Mouse (Mus musculus): ENCODE measurements at regions not wholly inside any gene's neighbourhood (a gene's known extent, or its start where the extent isn't known, plus 50 kb on each side); places are given as distances from the start of the nearest gene placed in this dataset.
A peak's percentile ranks its signal among the peaks of the same experiment; 100 is the strongest.

- H3K27me3 ChIP-seq (ENCODE audit: control insufficient read depth, insufficient read depth, low read length) = no peaks in the 10 kb centered on the region
- no peak overlapping the region for H3K4me3 ChIP-seq (ENCODE audit: low read depth, low read length)
- peaks cover 16% of the 10 kb centered on the region for H3K4me1 ChIP-seq (ENCODE audit: control insufficient read depth, insufficient read depth, low read length)
- no peak for ATAC-seq (ENCODE audit: low read depth)
- H3K9ac ChIP-seq (replicated peaks; ENCODE audit: low read depth, low read length) = no peak overlapping the region
- no peaks in the 10 kb centered on the region for H3K9me3 ChIP-seq (ENCODE audit: control insufficient read depth, low read length)
- 68% methylated on average over 4 of the region's 4 CpGs for WGBS
- no peaks in the 10 kb centered on the region for H3K36me3 ChIP-seq (ENCODE audit: control insufficient read depth, insufficient read depth, low read length)
- H3K4me2 ChIP-seq (ENCODE audit: low read depth, low read length) = no peak overlapping the region
- H3K27ac ChIP-seq (ENCODE audit: low read depth, low read length) = no peak overlapping the region
Observed at GRCm38 (mm10) chr1:193750929-193751328, 380.8 kb upstream of the Camk1g start.

- H3K27ac ChIP-seq (ENCODE audit: low read depth, low read length) = peak overlapping the region; percentile 57
Observed at GRCm38 (mm10) chr1:193747426-193747960, 377.4 kb upstream of the Camk1g start.

DNA sequence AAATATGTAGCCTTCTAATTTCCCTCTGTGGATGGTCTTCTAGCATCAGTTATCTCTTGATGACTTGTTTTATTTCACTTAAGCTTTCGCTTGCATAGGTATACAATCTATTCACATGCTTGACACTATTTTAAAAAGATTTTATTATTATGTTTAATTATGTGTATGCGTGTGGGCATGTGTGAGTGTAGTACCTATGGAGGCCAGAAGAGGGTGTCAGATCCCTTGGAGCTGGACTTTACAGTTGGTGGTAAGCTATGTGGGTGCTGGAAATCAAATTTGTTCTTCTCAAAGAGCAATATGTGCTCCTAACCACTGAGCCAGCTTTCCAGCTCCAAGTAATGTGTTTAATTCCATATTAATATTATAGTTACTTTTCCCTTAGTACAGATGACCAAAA, 372.6 kb upstream of the Camk1g start:
- no peak overlapping the region for H3K9ac ChIP-seq (replicated peaks; ENCODE audit: low read depth, low read length)
- no peak overlapping the region for H3K4me2 ChIP-seq (ENCODE audit: low read depth, low read length)
- H3K36me3 ChIP-seq (ENCODE audit: control insufficient read depth, insufficient read depth, low read length) = no peaks in the 10 kb centered on the region
- no peaks in the 10 kb centered on the region for H3K9me3 ChIP-seq (ENCODE audit: control insufficient read depth, low read length)
- no peak overlapping the region for H3K27ac ChIP-seq (ENCODE audit: low read depth, low read length)
- no peaks in the 10 kb centered on the region for H3K27me3 ChIP-seq (ENCODE audit: control insufficient read depth, insufficient read depth, low read length)
- ATAC-seq (ENCODE audit: low read depth) = no peak
- WGBS = 91% methylated on average over 2 of the region's 2 CpGs
- peaks cover 6% of the 10 kb centered on the region; the same call in 1 of the 2 replicates for H3K4me1 ChIP-seq (ENCODE audit: control insufficient read depth, insufficient read depth, low read length)
- H3K4me3 ChIP-seq (ENCODE audit: low read depth, low read length) = no peak overlapping the region

More at GRCm38 (mm10) chr1:193747426-193747960, 377.4 kb upstream of the Camk1g start:
- ATAC-seq (ENCODE audit: low read depth) = no peak
- Histone ChIP-seq H3K27me3 (ENCODE audit: control insufficient read depth, insufficient read depth, low read length) (no peaks in the 10 kb centered on the region), H3K4me3 (ENCODE audit: low read depth, low read length) (no peak overlapping the region), H3K4me1 (ENCODE audit: control insufficient read depth, insufficient read depth, low read length) (peaks cover 16% of the 10 kb centered on the region), H3K9me3 (ENCODE audit: control insufficient read depth, low read length) (no peaks in the 10 kb centered on the region), H3K4me2 (ENCODE audit: low read depth, low read length) (no peak overlapping the region), H3K36me3 (ENCODE audit: control insufficient read depth, insufficient read depth, low read length) (no peaks in the 10 kb centered on the region), H3K9ac (replicated peaks; ENCODE audit: low read depth, low read length) (no peak overlapping the region)
- 62% methylated on average over 6 of the region's 6 CpGs for WGBS

DNA sequence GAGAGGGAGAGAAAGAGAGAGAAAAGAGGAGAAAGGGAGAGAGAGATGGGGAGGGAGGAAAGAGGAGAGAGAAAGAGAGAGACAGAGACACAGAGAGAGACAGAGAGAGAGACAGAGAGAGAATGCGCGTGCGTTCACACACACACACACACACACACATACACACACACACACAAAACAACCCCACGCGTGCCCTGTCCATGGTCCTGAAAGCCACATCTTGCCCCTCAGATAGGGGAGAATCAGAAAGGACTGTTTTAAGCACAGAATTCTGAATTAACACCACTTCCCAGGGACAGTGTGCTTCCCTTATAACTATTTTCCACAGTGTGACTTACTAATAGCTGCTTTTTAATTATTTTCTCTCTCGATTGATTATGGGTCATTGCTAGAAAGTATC, 368.7 kb upstream of the Camk1g start:
- Histone ChIP-seq H3K9ac (replicated peaks; ENCODE audit: low read depth, low read length) (no peak overlapping the region), H3K4me3 (ENCODE audit: low read depth, low read length) (no peak overlapping the region), H3K4me2 (ENCODE audit: low read depth, low read length) (no peak overlapping the region), H3K9me3 (ENCODE audit: control insufficient read depth, low read length) (no peaks in the 10 kb centered on the region), H3K36me3 (ENCODE audit: control insufficient read depth, insufficient read depth, low read length) (no peaks in the 10 kb centered on the region), H3K4me1 (ENCODE audit: control insufficient read depth, insufficient read depth, low read length) (no peaks in the 10 kb centered on the region), H3K27ac (ENCODE audit: low read depth, low read length) (no peak overlapping the region), H3K27me3 (ENCODE audit: control insufficient read depth, insufficient read depth, low read length) (no peaks in the 10 kb centered on the region)
- no peak for ATAC-seq (ENCODE audit: low read depth)
- WGBS = 67% methylated on average over 6 of the region's 6 CpGs

GRCm38 (mm10) chr1:193735949-193736518, 365.9 kb upstream of the Camk1g start:
- no peak for ATAC-seq (ENCODE audit: low read depth)
- H3K9ac ChIP-seq (replicated peaks; ENCODE audit: low read depth, low read length) = no peak overlapping the region
- no peaks in the 10 kb centered on the region for H3K27me3 ChIP-seq (ENCODE audit: control insufficient read depth, insufficient read depth, low read length)
- no peak overlapping the region for H3K4me2 ChIP-seq (ENCODE audit: low read depth, low read length)
- H3K27ac ChIP-seq (ENCODE audit: low read depth, low read length) = no peak overlapping the region
- H3K4me3 ChIP-seq (ENCODE audit: low read depth, low read length) = no peak overlapping the region
- H3K4me1 ChIP-seq (ENCODE audit: control insufficient read depth, insufficient read depth, low read length) = peaks cover 4% of the 10 kb centered on the region; the same call in 1 of the 2 replicates
- 95% methylated on average over 1 of the region's 1 CpGs for WGBS
- H3K36me3 ChIP-seq (ENCODE audit: control insufficient read depth, insufficient read depth, low read length) = no peaks in the 10 kb centered on the region
- no peaks in the 10 kb centered on the region for H3K9me3 ChIP-seq (ENCODE audit: control insufficient read depth, low read length)

GRCm38 (mm10) chr1:193734014-193734763, 364.1 kb upstream of the Camk1g start:
- Histone ChIP-seq H3K27me3 (ENCODE audit: control insufficient read depth, insufficient read depth, low read length) (no peaks in the 10 kb centered on the region), H3K27ac (ENCODE audit: low read depth, low read length) (no peak overlapping the region), H3K4me2 (ENCODE audit: low read depth, low read length) (no peak overlapping the region), H3K4me3 (ENCODE audit: low read depth, low read length) (no peak overlapping the region), H3K9me3 (ENCODE audit: control insufficient read depth, low read length) (no peaks in the 10 kb centered on the region), H3K4me1 (ENCODE audit: control insufficient read depth, insufficient read depth, low read length) (peaks cover 4% of the 10 kb centered on the region; the same call in 1 of the 2 replicates), H3K9ac (replicated peaks; ENCODE audit: low read depth, low read length) (no peak overlapping the region), H3K36me3 (ENCODE audit: control insufficient read depth, insufficient read depth, low read length) (no peaks in the 10 kb centered on the region)
- no peak for ATAC-seq (ENCODE audit: low read depth)
- 53% methylated on average over 4 of the region's 4 CpGs for WGBS

- H3K4me1 ChIP-seq (ENCODE audit: control insufficient read depth, insufficient read depth, low read length) = peaks cover 4% of the 10 kb centered on the region; the same call in 1 of the 2 replicates
- ATAC-seq (ENCODE audit: low read depth) = no peak
Observed at GRCm38 (mm10) chr1:193733402-193733801, 363.3 kb upstream of the Camk1g start.

GRCm38 (mm10) chr1:193732113-193732512, 362.0 kb upstream of the Camk1g start:
- ATAC-seq (ENCODE audit: low read depth) = no peak
- H3K4me1 ChIP-seq (ENCODE audit: control insufficient read depth, insufficient read depth, low read length) = peaks cover 4% of the 10 kb centered on the region; the same call in 1 of the 2 replicates
- H3K4me3 ChIP-seq (ENCODE audit: low read depth, low read length) = no peak overlapping the region
- no peak overlapping the region for H3K27ac ChIP-seq (ENCODE audit: low read depth, low read length)
- no peaks in the 10 kb centered on the region for H3K27me3 ChIP-seq (ENCODE audit: control insufficient read depth, insufficient read depth, low read length)
- H3K9me3 ChIP-seq (ENCODE audit: control insufficient read depth, low read length) = no peaks in the 10 kb centered on the region
- 3% methylated on average over 1 of the region's 1 CpGs for WGBS
- no peak overlapping the region for H3K4me2 ChIP-seq (ENCODE audit: low read depth, low read length)
- H3K9ac ChIP-seq (replicated peaks; ENCODE audit: low read depth, low read length) = no peak overlapping the region
- H3K36me3 ChIP-seq (ENCODE audit: control insufficient read depth, insufficient read depth, low read length) = no peaks in the 10 kb centered on the region

More at GRCm38 (mm10) chr1:193733402-193733801, 363.3 kb upstream of the Camk1g start:
- H3K4me3 ChIP-seq (ENCODE audit: low read depth, low read length) = no peak overlapping the region
- WGBS = 13% methylated on average over 5 of the region's 5 CpGs
- H3K9me3 ChIP-seq (ENCODE audit: control insufficient read depth, low read length) = no peaks in the 10 kb centered on the region
- H3K36me3 ChIP-seq (ENCODE audit: control insufficient read depth, insufficient read depth, low read length) = no peaks in the 10 kb centered on the region
- no peak overlapping the region for H3K9ac ChIP-seq (replicated peaks; ENCODE audit: low read depth, low read length)
- H3K27me3 ChIP-seq (ENCODE audit: control insufficient read depth, insufficient read depth, low read length) = no peaks in the 10 kb centered on the region
- H3K4me2 ChIP-seq (ENCODE audit: low read depth, low read length) = no peak overlapping the region
- no peak overlapping the region for H3K27ac ChIP-seq (ENCODE audit: low read depth, low read length)

GRCm38 (mm10) chr1:193721850-193722249, 351.8 kb upstream of the Camk1g start:
- WGBS = 84% methylated on average over 2 of the region's 2 CpGs
- H3K9me3 ChIP-seq (ENCODE audit: control insufficient read depth, low read length) = no peaks in the 10 kb centered on the region
- H3K4me3 ChIP-seq (ENCODE audit: low read depth, low read length) = no peak overlapping the region
- no peaks in the 10 kb centered on the region for H3K36me3 ChIP-seq (ENCODE audit: control insufficient read depth, insufficient read depth, low read length)
- H3K4me2 ChIP-seq (ENCODE audit: low read depth, low read length) = no peak overlapping the region
- no peaks in the 10 kb centered on the region for H3K4me1 ChIP-seq (ENCODE audit: control insufficient read depth, insufficient read depth, low read length)
- no peak for ATAC-seq (ENCODE audit: low read depth)
- no peak overlapping the region for H3K9ac ChIP-seq (replicated peaks; ENCODE audit: low read depth, low read length)
- no peaks in the 10 kb centered on the region for H3K27me3 ChIP-seq (ENCODE audit: control insufficient read depth, insufficient read depth, low read length)
- no peak overlapping the region for H3K27ac ChIP-seq (ENCODE audit: low read depth, low read length)
